Mouse (Mus musculus) neural tube, embryonic 12.5 days (tissue): ENCODE measurements around the gene Lrrc71. TPM values are rescaled to one million over a fixed set of nuclear protein-coding genes. Genes with fewer than 3 reads are reported as not detected.

Experiments used
- ATAC-seq: fragments of 200-750 bp; cut with Nextera tagmentation; 2 replicates; pipeline ENCODE4 v1.8.0; 2017; ENCODE audit warnings: low read depth, mild to moderate bottlenecking, moderate TSS enrichment, moderate library complexity; ENCODE audit not compliant: low FRiP score
- H3K27ac ChIP-seq: fragments of 300-500 bp; sonication (generic); 2 replicates; pipeline ENCODE4 v1.5.1; 2016
- H3K27me3 ChIP-seq: fragments of 300-500 bp; sonication (generic); replicated peaks from 2 replicates; pipeline ENCODE4 v1.6.1; 2016; ENCODE audit warnings: mild to moderate bottlenecking
- H3K36me3 ChIP-seq: fragments of 300-500 bp; sonication (generic); 2 replicates; pipeline ENCODE4 v1.6.1; 2016; ENCODE audit warnings: mild to moderate bottlenecking
- H3K4me1 ChIP-seq: fragments of 300-500 bp; sonication (generic); 2 replicates; pipeline ENCODE4 v1.6.1; 2016
- H3K4me2 ChIP-seq: fragments of 300-500 bp; sonication (generic); replicated peaks from 2 replicates; pipeline ENCODE4 v1.6.1; 2016; ENCODE audit warnings: mild to moderate bottlenecking
- H3K4me3 ChIP-seq: fragments of 300-500 bp; sonication (generic); 2 replicates; pipeline ENCODE4 v1.5.1; 2016
- H3K9ac ChIP-seq: fragments of 300-500 bp; sonication (generic); 2 replicates; pipeline ENCODE4 v1.6.1; 2016; ENCODE audit warnings: mild to moderate bottlenecking
- H3K9me3 ChIP-seq: fragments of 300-500 bp; sonication (generic); 2 replicates; pipeline ENCODE4 v1.6.1; 2016; ENCODE audit warnings: mild to moderate bottlenecking
- WGBS: fragments of 180-500 bp; shearing (Covaris S2); methylation state at CpG from one replicate; pipeline ENCODE4 v1.1.7; 2016; 5-methylcytosine and 5-hydroxymethylcytosine counted together
- polyA plus RNA-seq: library from polyadenylated mRNA; unstranded; fragments of >200 nt; fragmentation: Nextera tagmentation; extraction: Ambion mirVana; gene quantifications from 2 replicates; pipeline ENCODE4 v1.2.1, GENCODE M21; 2016

Gene Lrrc71
- polyA plus RNA-seq, 1 experiment from 2014 or later, result 0.53 TPM

GRCm38 (mm10) chr3:87761408-87762375 lies 13.3 kb upstream of the Lrrc71 start:
- Histone ChIP-seq H3K4me2 (no peak overlapping the region), H3K9me3 (no peaks in the 10 kb centered on the region), H3K4me1 (peaks cover 16% of the 10 kb centered on the region), H3K27me3 (peaks cover 7% of the 10 kb centered on the region; the same call in 1 of the 2 replicates), H3K36me3 (no peaks in the 10 kb centered on the region), H3K9ac (no peak overlapping the region), H3K4me3 (no peak overlapping the region), H3K27ac (no peak overlapping the region)
- 78% methylated on average over 20 of the region's 20 CpGs for WGBS
- ATAC-seq, result no peak

- H3K36me3 ChIP-seq, result no peaks in the 10 kb centered on the region
- no peak for ATAC-seq
- H3K27ac ChIP-seq, result no peak overlapping the region
- no peak overlapping the region for H3K4me3 ChIP-seq
- no peak overlapping the region for H3K9ac ChIP-seq
- no peaks in the 10 kb centered on the region for H3K9me3 ChIP-seq
- 49% methylated on average over 4 of the region's 5 CpGs for WGBS
- no peak overlapping the region for H3K4me2 ChIP-seq
- peaks cover 19% of the 10 kb centered on the region for H3K4me1 ChIP-seq
- peaks cover 10% of the 10 kb centered on the region for H3K27me3 ChIP-seq
Measured at GRCm38 (mm10) chr3:87758641-87759040, 10.2 kb upstream of the Lrrc71 start.

- Histone ChIP-seq H3K4me2 (peak overlapping the region; percentile 50), H3K9me3 (no peaks in the 10 kb centered on the region), H3K4me3 (no peak overlapping the region), H3K36me3 (no peaks in the 10 kb centered on the region), H3K27me3 (peaks cover 10% of the 10 kb centered on the region), H3K4me1 (peaks cover 11% of the 10 kb centered on the region), H3K27ac (no peak overlapping the region), H3K9ac (0 out of 2 replicates have a peak overlapping the region, but pooled peaks have one; percentile 1)
- 51% methylated on average over 20 of the region's 20 CpGs for WGBS
- peak; percentile 34 for ATAC-seq
Measured at GRCm38 (mm10) chr3:87756488-87756887, 8.1 kb upstream of the Lrrc71 start.

GRCm38 (mm10) chr3:87755964-87756363 lies 7.5 kb upstream of the Lrrc71 start:
- Histone ChIP-seq H3K4me3 (0 out of 2 replicates have a peak overlapping the region, but pooled peaks have one; percentile 7), H3K4me1 (peaks cover 11% of the 10 kb centered on the region), H3K9ac (0 out of 2 replicates have a peak overlapping the region, but pooled peaks have one; percentile 1), H3K36me3 (no peaks in the 10 kb centered on the region), H3K9me3 (no peaks in the 10 kb centered on the region), H3K27ac (no peak overlapping the region), H3K4me2 (peak overlapping the region; percentile 50), H3K27me3 (peaks cover 10% of the 10 kb centered on the region)
- peak; percentile 84 for ATAC-seq
- 5% methylated on average over 24 of the region's 24 CpGs for WGBS

- Histone ChIP-seq H3K9me3 (no peaks in the 10 kb centered on the region), H3K27me3 (peaks cover 10% of the 10 kb centered on the region), H3K36me3 (no peaks in the 10 kb centered on the region), H3K4me1 (peaks cover 11% of the 10 kb centered on the region; the same call in 1 of the 2 replicates), H3K27ac (no peak overlapping the region), H3K4me2 (no peak overlapping the region), H3K9ac (no peak overlapping the region), H3K4me3 (no peak overlapping the region)
- WGBS, result 76% methylated on average over 13 of the region's 13 CpGs
- ATAC-seq, result no peak
Measured at GRCm38 (mm10) chr3:87753829-87754228, 5.4 kb upstream of the Lrrc71 start.

GRCm38 (mm10) chr3:87752567-87752966 lies 4.1 kb upstream of the Lrrc71 start:
- 83% methylated on average over 3 of the region's 3 CpGs for WGBS
- peaks cover 10% of the 10 kb centered on the region for H3K27me3 ChIP-seq
- ATAC-seq, result no peak
- no peak overlapping the region for H3K27ac ChIP-seq
- no peak overlapping the region for H3K4me3 ChIP-seq
- H3K9me3 ChIP-seq, result no peaks in the 10 kb centered on the region
- H3K9ac ChIP-seq, result no peak overlapping the region
- no peaks in the 10 kb centered on the region for H3K36me3 ChIP-seq
- peaks cover 11% of the 10 kb centered on the region; the same call in 1 of the 2 replicates for H3K4me1 ChIP-seq
- no peak overlapping the region for H3K4me2 ChIP-seq

- WGBS, result 90% methylated on average over 12 of the region's 12 CpGs
- Histone ChIP-seq H3K27ac (no peak overlapping the region), H3K27me3 (peaks cover 3% of the 10 kb centered on the region), H3K4me2 (no peak overlapping the region), H3K36me3 (no peaks in the 10 kb centered on the region), H3K9ac (no peak overlapping the region), H3K4me3 (no peak overlapping the region), H3K9me3 (no peaks in the 10 kb centered on the region), H3K4me1 (peaks cover 12% of the 10 kb centered on the region)
- ATAC-seq, result no peak
Measured at GRCm38 (mm10) chr3:87749977-87750376, 1.6 kb upstream of the Lrrc71 start.

- WGBS, result 10% methylated on average over 5 of the region's 5 CpGs
- ATAC-seq, result no peak
- Histone ChIP-seq H3K9ac (no peak overlapping the region), H3K9me3 (no peaks in the 10 kb centered on the region), H3K4me3 (no peak overlapping the region), H3K4me2 (no peak overlapping the region), H3K27me3 (no peaks in the 10 kb centered on the region; the same call in 1 of the 2 replicates), H3K4me1 (peaks cover 14% of the 10 kb centered on the region), H3K36me3 (no peaks in the 10 kb centered on the region), H3K27ac (no peak overlapping the region)
Measured at GRCm38 (mm10) chr3:87749036-87749435, 611 bp upstream of the Lrrc71 start.

- Histone ChIP-seq H3K4me3 (no peak overlapping the region), H3K4me1 (peaks cover 14% of the 10 kb centered on the region), H3K36me3 (peaks cover 9% of the 10 kb centered on the region; the same call in 1 of the 2 replicates), H3K9ac (peak overlapping the region; percentile 38), H3K27ac (no peak overlapping the region), H3K4me2 (peak overlapping the region; percentile 51), H3K27me3 (no peaks in the 10 kb centered on the region), H3K9me3 (no peaks in the 10 kb centered on the region)
- ATAC-seq, result 0 out of 2 replicates have a peak, but pooled peaks have one; percentile 56
- 32% methylated on average over 14 of the region's 18 CpGs for whole genome bisulfite sequencing
Measured at GRCm38 (mm10) chr3:87745036-87745659, 3.3 kb downstream of the Lrrc71 start.

GRCm38 (mm10) chr3:87743927-87744326 lies 4.5 kb downstream of the Lrrc71 start:
- 86% methylated on average over 4 of the region's 4 CpGs for WGBS
- peaks cover 14% of the 10 kb centered on the region for H3K4me1 ChIP-seq
- no peak for ATAC-seq
- H3K9ac ChIP-seq, result no peak overlapping the region
- H3K27me3 ChIP-seq, result no peaks in the 10 kb centered on the region
- no peaks in the 10 kb centered on the region for H3K9me3 ChIP-seq
- no peak overlapping the region for H3K4me2 ChIP-seq
- peaks cover 17% of the 10 kb centered on the region for H3K36me3 ChIP-seq
- no peak overlapping the region for H3K4me3 ChIP-seq
- H3K27ac ChIP-seq, result no peak overlapping the region

GRCm38 (mm10) chr3:87742735-87743134 lies 5.7 kb downstream of the Lrrc71 start:
- no peak for ATAC-seq
- WGBS, result 87% methylated on average over 16 of the region's 16 CpGs
- Histone ChIP-seq H3K4me3 (no peak overlapping the region), H3K27ac (no peak overlapping the region), H3K9ac (no peak overlapping the region), H3K27me3 (no peaks in the 10 kb centered on the region), H3K9me3 (no peaks in the 10 kb centered on the region), H3K4me2 (no peak overlapping the region), H3K36me3 (peaks cover 27% of the 10 kb centered on the region), H3K4me1 (peaks cover 14% of the 10 kb centered on the region)

GRCm38 (mm10) chr3:87742013-87742412 lies 6.4 kb downstream of the Lrrc71 start:
- no peak for ATAC-seq
- Histone ChIP-seq H3K27ac (no peak overlapping the region), H3K9ac (no peak overlapping the region), H3K4me2 (no peak overlapping the region), H3K4me1 (peaks cover 14% of the 10 kb centered on the region), H3K9me3 (no peaks in the 10 kb centered on the region), H3K4me3 (no peak overlapping the region), H3K27me3 (no peaks in the 10 kb centered on the region), H3K36me3 (peaks cover 34% of the 10 kb centered on the region)
- 88% methylated on average over 3 of the region's 3 CpGs for WGBS
